Mouse (Mus musculus): ENCODE measurements around the gene Fiz1. TPM values are rescaled to one million over a fixed set of nuclear protein-coding genes. Genes with fewer than 3 reads are reported as not detected.

The Fiz1 gene
- polyA plus RNA-seq, 1 experiment from 2014 or later: 65.1 TPM

DNA sequence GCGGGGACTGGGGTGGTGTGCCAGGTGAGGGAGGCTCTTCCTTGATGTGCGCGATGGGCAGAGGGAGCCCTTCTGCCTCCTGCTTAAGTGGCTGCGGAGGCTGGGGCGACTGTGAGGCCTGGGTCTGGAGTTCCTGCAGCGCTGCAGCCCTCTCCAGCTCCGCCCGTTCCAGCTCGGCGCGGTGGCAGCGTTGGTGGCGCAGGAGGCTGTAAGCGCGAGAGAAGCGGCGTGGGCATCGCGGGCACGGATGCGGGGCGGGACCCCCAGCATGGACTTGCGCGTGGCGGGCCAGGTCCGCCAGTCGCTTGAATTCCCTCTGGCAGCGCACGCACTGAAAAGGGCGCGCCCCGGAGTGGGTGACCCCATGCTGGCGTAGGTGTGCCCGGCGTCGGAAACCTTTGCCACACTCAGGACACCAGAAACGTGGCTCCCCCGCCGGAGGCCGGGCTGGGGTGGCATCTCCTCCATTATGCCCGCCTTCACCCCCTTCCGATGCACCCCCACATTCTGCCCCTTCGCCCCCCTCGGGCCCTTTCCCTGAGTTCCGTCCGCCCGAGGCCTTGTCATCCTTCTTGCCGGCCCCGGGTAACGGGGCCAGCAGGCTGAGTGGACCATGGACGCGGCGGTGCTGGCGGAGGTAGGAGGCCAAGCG is 21.0 kb downstream of the Fiz1 start:
- DNase-seq (ENCODE audit: low spot score): no peak
- peaks cover 35% of the 10 kb centered on the region for H3K27me3 ChIP-seq (ENCODE audit: insufficient read depth, poor library complexity, severe bottlenecking)
- H3K9me3 ChIP-seq: peaks cover 33% of the 10 kb centered on the region; the same call in 1 of the 2 replicates
- H3K36me3 ChIP-seq: peaks cover 42% of the 10 kb centered on the region
- peaks cover 35% of the 10 kb centered on the region for H3K4me1 ChIP-seq (replicated peaks)
- WGBS: 34% methylated on average over 55 of the region's 55 CpGs
- H3K27ac ChIP-seq: no peak overlapping the region
- peak overlapping the region; percentile 89 for H3K4me3 ChIP-seq

DNA sequence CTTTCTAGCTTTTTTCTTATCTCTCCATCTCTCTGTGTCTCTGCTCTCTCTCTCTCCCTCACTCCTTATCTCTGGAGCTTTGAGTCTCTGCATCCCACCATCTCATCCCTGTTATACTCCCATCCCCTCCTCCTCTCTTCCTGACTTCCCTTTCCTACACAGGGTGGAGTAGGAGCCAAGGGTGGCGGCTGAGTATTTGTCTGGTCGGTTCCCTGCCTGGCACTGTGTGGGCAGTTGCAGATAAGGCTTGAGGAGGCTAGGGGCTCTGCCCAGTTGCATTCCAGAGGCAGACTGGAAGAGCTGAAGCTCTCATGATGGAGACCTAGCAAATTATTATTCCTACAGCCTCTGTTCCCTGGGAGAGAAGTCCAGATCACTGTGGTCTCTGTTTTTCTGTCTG is 26.2 kb downstream of the Fiz1 start:
- no peak overlapping the region for H3K27ac ChIP-seq
- H3K36me3 ChIP-seq: peaks cover 28% of the 10 kb centered on the region
- no peak overlapping the region for H3K4me3 ChIP-seq
- H3K27me3 ChIP-seq (ENCODE audit: insufficient read depth, poor library complexity, severe bottlenecking): peaks cover 14% of the 10 kb centered on the region
- peaks cover under 1% of the 10 kb centered on the region for H3K4me1 ChIP-seq (replicated peaks)
- 63% methylated on average over 2 of the region's 2 CpGs for WGBS
- no peak for DNase-seq (ENCODE audit: low spot score)
- peaks cover 14% of the 10 kb centered on the region; the same call in 1 of the 2 replicates for H3K9me3 ChIP-seq

DNA sequence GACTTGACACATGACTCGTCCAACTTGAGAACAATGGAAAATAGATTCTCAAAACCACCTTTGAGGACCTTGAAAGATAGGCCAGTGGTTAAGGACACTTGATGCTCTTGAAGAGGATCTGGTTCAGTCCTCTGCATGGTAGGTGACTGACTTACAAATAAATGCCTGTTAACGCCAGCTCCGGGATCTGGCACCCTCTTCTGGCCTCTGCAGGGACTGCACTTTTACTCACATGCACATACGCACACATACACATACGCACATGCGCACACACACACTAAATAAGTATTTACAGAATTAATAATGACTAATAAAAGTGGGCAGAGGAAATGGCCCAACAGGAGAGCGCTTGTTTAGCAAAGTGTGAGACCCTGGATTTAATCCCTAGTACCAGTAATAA is 37.7 kb downstream of the Fiz1 start:
- WGBS: 89% methylated on average over 7 of the region's 7 CpGs
- H3K4me3 ChIP-seq: no peak overlapping the region
- peaks cover 3% of the 10 kb centered on the region; the same call in 1 of the 2 replicates for H3K9me3 ChIP-seq
- DNase-seq (ENCODE audit: low spot score): no peak
- no peaks in the 10 kb centered on the region for H3K36me3 ChIP-seq
- H3K27ac ChIP-seq: no peak overlapping the region
- H3K27me3 ChIP-seq (ENCODE audit: insufficient read depth, poor library complexity, severe bottlenecking): no peaks in the 10 kb centered on the region
- no peaks in the 10 kb centered on the region for H3K4me1 ChIP-seq (replicated peaks)

DNA sequence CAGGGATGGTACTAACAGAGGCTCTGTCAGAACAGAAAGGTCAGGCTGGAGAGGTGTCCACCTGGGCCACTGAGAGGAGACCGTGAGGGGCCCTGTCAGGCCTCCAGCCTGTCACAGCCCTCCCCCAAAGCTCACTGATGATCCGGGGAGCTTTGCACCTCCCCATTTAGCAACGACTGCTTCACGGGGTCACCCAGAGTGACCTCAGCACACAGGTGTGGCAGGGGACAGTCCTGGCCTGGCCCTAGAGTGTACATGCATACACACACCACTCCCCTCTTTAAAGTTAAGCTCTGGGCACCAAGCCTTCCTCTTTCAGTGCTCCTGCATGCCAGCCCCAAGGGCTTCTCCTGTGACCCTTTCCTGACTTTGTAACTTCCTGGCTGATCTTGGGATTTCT is 39.0 kb downstream of the Fiz1 start:
- Histone ChIP-seq H3K27me3 (ENCODE audit: insufficient read depth, poor library complexity, severe bottlenecking) (no peaks in the 10 kb centered on the region), H3K27ac (no peak overlapping the region), H3K4me1 (replicated peaks) (no peaks in the 10 kb centered on the region; the same call in 1 of the 2 replicates), H3K9me3 (peaks cover 3% of the 10 kb centered on the region; the same call in 1 of the 2 replicates), H3K4me3 (no peak overlapping the region), H3K36me3 (no peaks in the 10 kb centered on the region)
- no peak for DNase-seq (ENCODE audit: low spot score)
- WGBS: 64% methylated on average over 4 of the region's 4 CpGs

DNA sequence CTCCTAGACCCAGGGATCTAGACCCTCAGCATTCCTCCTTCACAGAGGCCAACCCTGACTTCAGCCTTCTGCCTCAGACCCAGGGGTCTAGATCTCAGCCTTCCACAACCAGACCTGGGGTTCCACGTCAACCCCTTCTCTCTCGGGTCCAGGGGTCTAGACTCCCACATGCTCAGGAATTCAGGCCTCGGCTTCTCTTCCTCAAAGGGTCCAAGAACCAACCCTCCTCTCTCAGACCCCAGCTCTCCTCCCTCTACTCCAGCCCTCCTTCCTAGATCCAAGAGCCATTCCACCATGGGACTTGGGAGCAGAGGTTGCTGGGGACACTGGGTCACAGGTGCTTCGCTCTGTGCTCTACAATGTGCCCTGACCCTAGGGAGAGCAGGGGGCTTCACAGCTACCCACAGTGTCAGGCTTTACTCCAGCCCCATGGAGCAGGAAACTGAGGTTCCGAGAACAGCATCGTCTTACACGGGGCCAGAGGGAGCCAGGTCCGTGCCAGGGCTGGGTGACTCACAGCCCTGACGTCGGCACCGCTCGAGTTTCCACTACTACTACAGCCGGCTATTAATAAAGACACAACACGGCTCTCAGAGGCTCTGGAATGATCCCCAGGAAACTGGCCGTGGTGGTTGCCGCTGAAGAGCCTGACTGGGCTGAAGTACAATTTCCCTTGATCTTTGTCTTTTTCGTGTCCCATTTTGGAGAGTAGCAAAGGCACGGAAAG is 42.0 kb downstream of the Fiz1 start:
- 83% methylated on average over 18 of the region's 18 CpGs for WGBS
- H3K27me3 ChIP-seq (ENCODE audit: insufficient read depth, poor library complexity, severe bottlenecking): no peaks in the 10 kb centered on the region

DNA sequence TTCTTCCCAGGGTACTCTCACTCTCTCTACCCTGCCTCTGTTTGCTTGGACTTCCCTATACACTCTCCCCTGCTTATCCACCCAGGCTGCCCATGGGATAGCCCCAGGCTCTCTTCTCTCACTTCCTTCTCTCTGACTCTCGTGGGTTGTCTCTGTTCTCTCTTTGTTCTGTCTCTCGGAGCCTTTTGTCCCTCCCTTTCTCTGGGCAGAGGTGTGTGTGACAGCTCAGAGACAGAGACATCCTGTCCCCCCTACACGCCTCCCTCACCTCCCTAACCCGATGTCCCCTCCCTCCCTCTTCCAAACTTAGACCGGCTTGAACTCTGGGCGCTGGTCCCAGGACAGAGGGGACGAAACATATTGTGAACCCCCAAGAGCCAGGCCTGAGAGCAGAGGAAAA is 42.8 kb downstream of the Fiz1 start:
- no peak overlapping the region for H3K4me3 ChIP-seq
- no peaks in the 10 kb centered on the region for H3K27me3 ChIP-seq (ENCODE audit: insufficient read depth, poor library complexity, severe bottlenecking)
- H3K36me3 ChIP-seq: no peaks in the 10 kb centered on the region
- 30% methylated on average over 7 of the region's 7 CpGs for WGBS
- H3K4me1 ChIP-seq (replicated peaks): no peaks in the 10 kb centered on the region; the same call in 1 of the 2 replicates
- H3K9me3 ChIP-seq: 0 out of 2 replicates have a peak, but pooled peaks cover 5% of the 10 kb centered on the region
- DNase-seq (ENCODE audit: low spot score): no peak
- H3K27ac ChIP-seq: no peak overlapping the region

More for the DNA sequence above, 42.0 kb downstream of the Fiz1 start:
- no peaks in the 10 kb centered on the region; the same call in 1 of the 2 replicates for H3K4me1 ChIP-seq (replicated peaks)
- no peak overlapping the region for H3K27ac ChIP-seq
- no peaks in the 10 kb centered on the region for H3K36me3 ChIP-seq
- peaks cover 7% of the 10 kb centered on the region; the same call in 1 of the 2 replicates for H3K9me3 ChIP-seq
- DNase-seq (ENCODE audit: low spot score): no peak
- no peak overlapping the region for H3K4me3 ChIP-seq

DNA sequence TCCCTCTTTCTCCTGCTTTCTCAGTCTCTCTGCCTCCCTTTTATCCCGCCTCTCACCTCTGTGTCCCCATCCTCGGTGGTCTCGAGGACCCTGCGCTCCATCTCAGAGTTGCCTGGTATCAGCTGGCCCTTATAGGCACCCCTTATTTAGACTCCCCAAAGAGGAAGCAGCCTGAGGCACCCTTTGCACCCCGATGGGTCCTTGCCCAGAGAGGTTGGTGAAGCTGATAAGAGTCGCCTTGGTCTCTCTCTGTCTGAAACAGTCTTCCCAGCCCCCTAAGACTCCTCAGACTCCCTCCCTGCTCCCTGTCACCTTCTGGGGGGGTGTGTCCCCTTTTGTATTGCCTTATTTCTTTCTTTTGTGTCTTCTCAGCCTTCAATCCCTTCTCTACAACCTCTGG is 43.4 kb downstream of the Fiz1 start, which contains the start of gene Sbk3:
TSS of gene Sbk3 (minus strand) at position 101 of the 400 bp plus-strand sequence.
- no peaks in the 10 kb centered on the region for H3K36me3 ChIP-seq
- no peak within 1 kb of the TSS; the same call in 1 of the 2 replicates for H3K27ac ChIP-seq
- 0 out of 2 replicates have a peak, but pooled peaks cover 4% of the 10 kb centered on the region for H3K9me3 ChIP-seq
- no peak within 1 kb of the TSS for H3K4me3 ChIP-seq
- WGBS: 49% methylated on average over 6 of the region's 6 CpGs
- no peak for DNase-seq (ENCODE audit: low spot score)
- H3K4me1 ChIP-seq (replicated peaks): no peaks in the 10 kb centered on the region; the same call in 1 of the 2 replicates
- H3K27me3 ChIP-seq (ENCODE audit: insufficient read depth, poor library complexity, severe bottlenecking): no peaks in the 10 kb centered on the region

DNA sequence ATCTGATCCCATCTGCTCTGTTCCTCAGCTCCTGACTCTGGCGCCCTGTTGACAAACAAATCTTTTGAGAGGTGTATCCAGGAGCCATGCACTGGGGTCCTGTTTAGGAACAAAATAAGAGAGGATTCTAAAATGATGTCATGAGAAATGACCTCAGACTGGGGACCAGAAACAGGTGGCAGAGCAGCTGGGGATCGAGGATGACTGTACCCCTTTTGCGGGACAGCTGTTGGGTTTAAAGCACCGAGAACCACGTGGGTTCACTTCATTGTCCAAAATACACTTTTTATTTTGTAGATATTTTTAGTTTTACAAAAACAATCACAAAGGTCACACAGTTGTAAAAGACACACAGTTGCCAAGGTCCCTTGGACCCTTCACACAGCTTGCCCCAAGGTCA is 49.5 kb downstream of the Fiz1 start:
- 85% methylated on average over 5 of the region's 5 CpGs for WGBS
- no peak for DNase-seq (ENCODE audit: low spot score)
- no peaks in the 10 kb centered on the region for H3K36me3 ChIP-seq
- no peak overlapping the region for H3K4me3 ChIP-seq
- H3K4me1 ChIP-seq (replicated peaks): 0 out of 2 replicates have a peak, but pooled peaks cover 7% of the 10 kb centered on the region
- H3K27ac ChIP-seq: no peak overlapping the region
- 0 out of 2 replicates have a peak, but pooled peaks cover 4% of the 10 kb centered on the region for H3K9me3 ChIP-seq
- no peaks in the 10 kb centered on the region for H3K27me3 ChIP-seq (ENCODE audit: insufficient read depth, poor library complexity, severe bottlenecking)

DNA sequence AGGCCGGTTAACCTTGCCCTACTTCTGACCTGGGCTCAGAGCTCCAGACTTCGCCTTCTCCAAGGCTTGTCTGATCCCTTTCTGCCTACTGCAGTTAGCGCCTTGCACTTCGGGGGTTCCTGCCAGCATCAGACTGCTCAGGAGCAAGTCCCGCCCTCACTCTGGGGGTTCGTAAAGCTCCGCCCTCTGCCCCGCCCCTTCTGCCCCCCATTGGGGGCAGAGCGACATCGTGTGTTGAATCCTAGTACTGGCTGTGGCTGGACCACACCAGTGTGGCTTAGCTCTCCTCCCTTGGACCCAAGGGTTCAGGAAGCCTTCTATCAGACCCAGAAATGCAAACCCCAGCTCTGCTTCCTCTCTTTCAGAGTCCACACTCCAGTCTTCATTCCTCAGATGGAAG is 50.2 kb downstream of the Fiz1 start, which contains the start of gene Sbk2:
TSS of gene Sbk2 (minus strand) at position 135 of the 400 bp plus-strand sequence.
- DNase-seq (ENCODE audit: low spot score): peak; percentile 62
- Histone ChIP-seq H3K27ac (no peak within 1 kb of the TSS), H3K27me3 (ENCODE audit: insufficient read depth, poor library complexity, severe bottlenecking) (no peaks in the 10 kb centered on the region), H3K36me3 (no peaks in the 10 kb centered on the region), H3K4me3 (peak within 1 kb of the TSS; percentile 18; the same call in 1 of the 2 replicates), H3K9me3 (0 out of 2 replicates have a peak, but pooled peaks cover under 1% of the 10 kb centered on the region), H3K4me1 (replicated peaks) (0 out of 2 replicates have a peak, but pooled peaks cover 7% of the 10 kb centered on the region)
- 9% methylated on average over 10 of the region's 10 CpGs for WGBS

DNA sequence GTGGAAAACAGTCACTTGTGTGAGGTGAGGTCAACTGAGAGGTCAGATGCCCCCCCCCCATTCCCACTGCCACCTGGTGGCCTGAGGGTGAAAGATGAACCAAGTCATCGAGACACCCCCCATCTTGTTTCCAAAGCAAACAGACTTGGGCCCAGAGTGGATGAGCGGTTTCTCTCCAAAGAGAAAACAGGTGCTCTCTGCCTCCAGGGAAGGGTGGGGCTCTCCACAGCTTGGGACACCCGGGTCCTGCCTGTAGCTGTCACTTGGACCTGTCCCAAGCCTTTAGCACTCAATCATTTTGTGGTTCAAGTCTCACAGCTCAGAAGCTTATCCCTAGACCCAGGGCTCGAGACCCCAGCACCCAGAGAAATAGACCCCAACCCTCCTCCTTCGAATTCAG is 51.0 kb downstream of the Fiz1 start:
- 75% methylated on average over 5 of the region's 5 CpGs for WGBS
- DNase-seq (ENCODE audit: low spot score): no peak
- H3K4me3 ChIP-seq: no peak overlapping the region
- H3K9me3 ChIP-seq: no peaks in the 10 kb centered on the region
- no peak overlapping the region for H3K27ac ChIP-seq
- 0 out of 2 replicates have a peak, but pooled peaks cover 7% of the 10 kb centered on the region for H3K4me1 ChIP-seq (replicated peaks)
- H3K27me3 ChIP-seq (ENCODE audit: insufficient read depth, poor library complexity, severe bottlenecking): no peaks in the 10 kb centered on the region
- no peaks in the 10 kb centered on the region for H3K36me3 ChIP-seq

DNA sequence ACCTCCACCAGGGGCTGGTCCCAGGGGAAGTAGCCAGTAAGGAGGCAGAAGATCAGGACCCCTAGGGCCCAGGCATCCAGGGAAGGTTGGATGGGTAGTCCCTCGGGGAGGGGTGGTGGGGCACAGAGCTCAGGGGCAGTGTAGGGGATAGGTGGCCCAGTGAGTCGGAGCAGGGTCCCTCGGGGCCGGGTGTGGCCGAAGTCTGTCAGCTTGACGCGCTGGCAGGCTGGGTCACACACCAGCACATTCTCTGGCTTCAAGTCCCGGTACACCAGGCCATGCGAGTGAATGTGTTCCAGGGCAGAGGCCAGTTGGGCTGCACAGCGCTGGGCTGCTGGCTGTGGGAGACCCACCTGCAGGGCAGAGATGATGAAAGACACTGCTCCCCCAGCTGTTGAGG is 57.1 kb downstream of the Fiz1 start:
- H3K27ac ChIP-seq: no peak overlapping the region; the same call in 1 of the 2 replicates
- no peaks in the 10 kb centered on the region for H3K9me3 ChIP-seq
- WGBS: 82% methylated on average over 10 of the region's 10 CpGs
- H3K4me3 ChIP-seq: no peak overlapping the region
- no peaks in the 10 kb centered on the region for H3K4me1 ChIP-seq (replicated peaks)
- no peak for DNase-seq (ENCODE audit: low spot score)
- H3K27me3 ChIP-seq (ENCODE audit: insufficient read depth, poor library complexity, severe bottlenecking): no peaks in the 10 kb centered on the region
- H3K36me3 ChIP-seq: no peaks in the 10 kb centered on the region
